Mouse (Mus musculus): Measurements from ENCODE around the gene Tma16. TPM values are rescaled to one million over a fixed set of nuclear protein-coding genes. Genes with fewer than 3 reads are reported as not detected.

The Tma16 gene
- polyA plus RNA-seq, 1 experiment from 2014 or later = 17.3 TPM

DNA sequence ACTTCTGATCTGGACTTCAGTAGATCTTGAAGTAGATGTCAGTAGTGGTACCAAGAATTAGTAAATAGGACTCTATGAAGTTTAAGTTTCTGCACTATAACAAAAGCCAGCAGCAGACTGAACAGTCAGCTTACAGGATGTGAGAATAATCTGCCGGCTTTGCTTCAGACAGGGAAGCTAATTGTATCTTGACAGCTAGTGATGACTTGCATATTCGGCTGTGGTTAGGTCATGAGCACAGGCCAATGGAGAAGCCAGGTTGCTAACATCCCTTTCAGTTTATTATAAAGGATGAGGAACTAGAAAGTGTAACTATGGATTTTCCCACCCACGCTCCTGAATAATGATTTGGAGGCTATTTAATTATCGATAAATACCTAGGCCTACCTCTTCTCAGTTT lies 4.3 kb upstream of the Tma16 start:
- Histone ChIP-seq H3K27ac (replicated peaks; ENCODE audit: low read depth, low read length) (no peak overlapping the region), H3K27me3 (ENCODE audit: control insufficient read depth, insufficient read depth, low read length) (no peaks in the 10 kb centered on the region), H3K9ac (replicated peaks; ENCODE audit: low read length) (no peak overlapping the region), H3K9me3 (replicated peaks; ENCODE audit: control insufficient read depth, low read length) (no peaks in the 10 kb centered on the region), H3K36me3 (replicated peaks; ENCODE audit: control insufficient read depth, insufficient read depth, low read depth, low read length) (no peaks in the 10 kb centered on the region), H3K4me2 (ENCODE audit: low read depth, low read length) (no peak overlapping the region), H3K4me3 (ENCODE audit: low read depth, low read length) (no peak overlapping the region), H3K4me1 (ENCODE audit: control insufficient read depth, insufficient read depth, low read length) (no peaks in the 10 kb centered on the region)
- ATAC-seq (replicated peaks; ENCODE audit: insufficient number of reproducible peaks, low FRiP score, low TSS enrichment, low read depth) (no peak), DNase-seq (ENCODE audit: low spot score) (no peak)
- 88% methylated on average over 4 of the region's 4 CpGs for WGBS

GRCm38 (mm10) chr8:66488556-66488955 lies 2.2 kb upstream of the Tma16 start:
- no peaks in the 10 kb centered on the region for H3K27me3 ChIP-seq (ENCODE audit: control insufficient read depth, insufficient read depth, low read length)
- H3K36me3 ChIP-seq (replicated peaks; ENCODE audit: control insufficient read depth, insufficient read depth, low read depth, low read length) = no peaks in the 10 kb centered on the region
- no peaks in the 10 kb centered on the region for H3K9me3 ChIP-seq (replicated peaks; ENCODE audit: control insufficient read depth, low read length)
- H3K4me2 ChIP-seq (ENCODE audit: low read depth, low read length) = no peak overlapping the region
- no peaks in the 10 kb centered on the region for H3K4me1 ChIP-seq (ENCODE audit: control insufficient read depth, insufficient read depth, low read length)
- no peak overlapping the region for H3K27ac ChIP-seq (replicated peaks; ENCODE audit: low read depth, low read length)
- ATAC-seq (replicated peaks; ENCODE audit: insufficient number of reproducible peaks, low FRiP score, low TSS enrichment, low read depth) = no peak
- DNase-seq (ENCODE audit: low spot score) = no peak
- WGBS = 43% methylated on average over 3 of the region's 3 CpGs
- H3K9ac ChIP-seq (replicated peaks; ENCODE audit: low read length) = no peak overlapping the region
- H3K4me3 ChIP-seq (ENCODE audit: low read depth, low read length) = no peak overlapping the region

DNA sequence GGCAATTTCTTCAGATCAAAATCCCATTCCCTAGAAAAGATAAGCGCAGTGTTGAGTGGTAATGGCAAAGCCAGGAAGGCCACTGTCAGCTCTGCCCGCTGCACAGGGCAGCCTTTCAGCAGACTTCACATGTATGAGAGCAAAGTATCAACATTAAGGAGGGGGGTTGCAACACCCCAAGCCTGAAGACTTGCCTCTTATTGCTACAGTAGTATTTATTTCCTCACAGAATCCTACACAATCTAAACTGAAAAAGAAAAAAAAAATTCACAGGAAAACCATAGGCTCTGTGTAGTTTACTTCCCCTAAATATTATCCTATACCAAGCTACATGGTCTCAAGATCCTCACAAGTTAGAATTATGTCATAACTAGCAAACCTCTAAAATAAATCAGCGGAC lies 9.4 kb downstream of the Tma16 start:
- no peak overlapping the region for H3K27ac ChIP-seq (replicated peaks; ENCODE audit: low read depth, low read length)
- H3K4me1 ChIP-seq (ENCODE audit: control insufficient read depth, insufficient read depth, low read length) = no peaks in the 10 kb centered on the region
- no peaks in the 10 kb centered on the region for H3K27me3 ChIP-seq (ENCODE audit: control insufficient read depth, insufficient read depth, low read length)
- H3K4me2 ChIP-seq (ENCODE audit: low read depth, low read length) = no peak overlapping the region
- no peak for DNase-seq (ENCODE audit: low spot score)
- ATAC-seq (replicated peaks; ENCODE audit: insufficient number of reproducible peaks, low FRiP score, low TSS enrichment, low read depth) = no peak
- 91% methylated on average over 3 of the region's 3 CpGs for WGBS
- peaks cover 3% of the 10 kb centered on the region for H3K36me3 ChIP-seq (replicated peaks; ENCODE audit: control insufficient read depth, insufficient read depth, low read depth, low read length)
- H3K9me3 ChIP-seq (replicated peaks; ENCODE audit: control insufficient read depth, low read length) = no peaks in the 10 kb centered on the region
- no peak overlapping the region for H3K4me3 ChIP-seq (ENCODE audit: low read depth, low read length)
- H3K9ac ChIP-seq (replicated peaks; ENCODE audit: low read length) = no peak overlapping the region

DNA sequence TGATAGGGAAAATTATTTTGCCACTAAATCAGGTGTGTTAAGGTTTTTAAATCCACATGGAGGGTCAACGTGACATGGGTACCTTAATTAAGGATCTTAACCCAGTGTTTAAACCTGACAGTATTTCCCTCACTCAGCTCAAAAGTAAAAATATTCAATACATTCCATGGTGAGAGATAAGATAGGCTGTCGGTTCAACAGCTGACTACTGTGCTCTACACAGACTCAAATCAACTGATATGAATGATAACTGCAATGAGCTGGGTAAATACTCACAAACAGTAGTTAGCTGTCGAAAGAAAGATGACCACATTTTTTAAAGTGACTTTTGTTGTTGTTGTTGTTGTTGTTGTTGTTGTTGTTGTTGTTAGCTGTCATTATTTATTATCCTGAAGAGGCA lies 16.5 kb downstream of the Tma16 start:
- 90% methylated on average over 3 of the region's 3 CpGs for WGBS
- ATAC-seq (replicated peaks; ENCODE audit: insufficient number of reproducible peaks, low FRiP score, low TSS enrichment, low read depth) (no peak), DNase-seq (ENCODE audit: low spot score) (no peak)
- Histone ChIP-seq H3K36me3 (replicated peaks; ENCODE audit: control insufficient read depth, insufficient read depth, low read depth, low read length) (no peaks in the 10 kb centered on the region), H3K4me2 (ENCODE audit: low read depth, low read length) (no peak overlapping the region), H3K4me1 (ENCODE audit: control insufficient read depth, insufficient read depth, low read length) (no peaks in the 10 kb centered on the region), H3K27ac (replicated peaks; ENCODE audit: low read depth, low read length) (no peak overlapping the region), H3K4me3 (ENCODE audit: low read depth, low read length) (no peak overlapping the region), H3K27me3 (ENCODE audit: control insufficient read depth, insufficient read depth, low read length) (no peaks in the 10 kb centered on the region), H3K9ac (replicated peaks; ENCODE audit: low read length) (no peak overlapping the region), H3K9me3 (replicated peaks; ENCODE audit: control insufficient read depth, low read length) (no peaks in the 10 kb centered on the region)

DNA sequence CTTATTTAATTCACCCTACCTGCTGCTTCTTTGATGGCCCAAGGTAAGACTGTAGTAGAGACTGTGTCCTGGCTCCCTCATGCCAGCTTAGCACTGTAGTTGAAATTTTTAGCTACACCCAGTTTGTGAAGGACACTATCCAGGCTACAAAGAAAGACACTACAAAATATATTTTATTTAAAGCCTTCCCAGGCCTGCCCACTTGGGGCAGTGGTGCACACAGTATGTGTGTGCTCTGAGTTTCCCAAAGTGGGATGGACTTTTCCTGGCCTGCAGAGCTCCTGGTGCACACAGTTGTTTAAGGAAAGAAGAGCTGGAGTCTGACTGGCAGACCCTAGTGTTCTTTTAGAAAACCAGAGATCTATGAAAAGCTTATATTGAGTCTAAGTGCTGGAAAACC lies 29.3 kb downstream of the Tma16 start:
- no peak; the same call in 1 of the 2 replicates for ATAC-seq (replicated peaks; ENCODE audit: insufficient number of reproducible peaks, low FRiP score, low TSS enrichment, low read depth)
- no peaks in the 10 kb centered on the region for H3K36me3 ChIP-seq (replicated peaks; ENCODE audit: control insufficient read depth, insufficient read depth, low read depth, low read length)
- DNase-seq (ENCODE audit: low spot score) = peak; percentile 21
- H3K27me3 ChIP-seq (ENCODE audit: control insufficient read depth, insufficient read depth, low read length) = no peaks in the 10 kb centered on the region
- no peak overlapping the region for H3K4me3 ChIP-seq (ENCODE audit: low read depth, low read length)
- H3K9me3 ChIP-seq (replicated peaks; ENCODE audit: control insufficient read depth, low read length) = no peaks in the 10 kb centered on the region
- H3K4me2 ChIP-seq (ENCODE audit: low read depth, low read length) = no peak overlapping the region
- no peak overlapping the region for H3K27ac ChIP-seq (replicated peaks; ENCODE audit: low read depth, low read length)
- no peak overlapping the region for H3K9ac ChIP-seq (replicated peaks; ENCODE audit: low read length)
- H3K4me1 ChIP-seq (ENCODE audit: control insufficient read depth, insufficient read depth, low read length) = no peaks in the 10 kb centered on the region

DNA sequence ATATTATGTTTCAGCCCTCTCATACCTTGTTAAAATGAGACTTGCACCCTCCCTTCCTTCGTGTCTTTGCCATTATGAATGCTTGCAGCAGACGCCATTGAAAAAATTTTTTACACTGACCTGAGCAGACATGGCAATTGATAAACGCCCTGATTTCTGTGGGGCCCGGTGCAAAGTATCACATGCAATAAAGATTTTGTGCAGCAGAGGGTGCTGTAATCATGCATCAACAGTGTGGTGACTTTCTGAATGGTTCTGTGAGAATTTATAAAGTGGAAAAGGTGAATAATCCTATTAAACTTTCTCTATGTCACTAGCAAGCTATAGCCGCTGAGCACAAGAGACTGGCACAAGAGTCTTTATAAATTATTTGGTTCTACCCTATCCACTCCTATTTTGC lies 35.6 kb downstream of the Tma16 start:
- H3K4me2 ChIP-seq (ENCODE audit: low read depth, low read length) = no peak overlapping the region
- DNase-seq (ENCODE audit: low spot score) (peak; percentile 50), ATAC-seq (replicated peaks; ENCODE audit: insufficient number of reproducible peaks, low FRiP score, low TSS enrichment, low read depth) (no peak)
- H3K27me3 ChIP-seq (ENCODE audit: control insufficient read depth, insufficient read depth, low read length) = no peaks in the 10 kb centered on the region
- no peaks in the 10 kb centered on the region for H3K4me1 ChIP-seq (ENCODE audit: control insufficient read depth, insufficient read depth, low read length)
- no peak overlapping the region for H3K27ac ChIP-seq (replicated peaks; ENCODE audit: low read depth, low read length)
- no peak overlapping the region for H3K9ac ChIP-seq (replicated peaks; ENCODE audit: low read length)
- H3K9me3 ChIP-seq (replicated peaks; ENCODE audit: control insufficient read depth, low read length) = no peaks in the 10 kb centered on the region
- no peak overlapping the region for H3K4me3 ChIP-seq (ENCODE audit: low read depth, low read length)
- WGBS = 28% methylated on average over 5 of the region's 5 CpGs
- no peaks in the 10 kb centered on the region for H3K36me3 ChIP-seq (replicated peaks; ENCODE audit: control insufficient read depth, insufficient read depth, low read depth, low read length)

- H3K27me3 ChIP-seq (ENCODE audit: control insufficient read depth, insufficient read depth, low read length) = no peaks in the 10 kb centered on the region
- no peak for ATAC-seq (replicated peaks; ENCODE audit: insufficient number of reproducible peaks, low FRiP score, low TSS enrichment, low read depth)
- H3K36me3 ChIP-seq (replicated peaks; ENCODE audit: control insufficient read depth, insufficient read depth, low read depth, low read length) = no peaks in the 10 kb centered on the region
- WGBS = 77% methylated on average over 3 of the region's 3 CpGs
- no peak overlapping the region for H3K27ac ChIP-seq (replicated peaks; ENCODE audit: low read depth, low read length)
- no peak overlapping the region for H3K9ac ChIP-seq (replicated peaks; ENCODE audit: low read length)
- H3K4me2 ChIP-seq (ENCODE audit: low read depth, low read length) = no peak overlapping the region
- no peak overlapping the region for H3K4me3 ChIP-seq (ENCODE audit: low read depth, low read length)
- no peaks in the 10 kb centered on the region for H3K9me3 ChIP-seq (replicated peaks; ENCODE audit: control insufficient read depth, low read length)
- no peak for DNase-seq (ENCODE audit: low spot score)
- no peaks in the 10 kb centered on the region for H3K4me1 ChIP-seq (ENCODE audit: control insufficient read depth, insufficient read depth, low read length)
Measured at GRCm38 (mm10) chr8:66445351-66445750, 41.0 kb downstream of the Tma16 start.

- no peaks in the 10 kb centered on the region for H3K27me3 ChIP-seq (ENCODE audit: control insufficient read depth, insufficient read depth, low read length)
- no peak overlapping the region for H3K4me3 ChIP-seq (ENCODE audit: low read depth, low read length)
- no peak overlapping the region for H3K9ac ChIP-seq (replicated peaks; ENCODE audit: low read length)
- DNase-seq (ENCODE audit: low spot score) = no peak
- H3K9me3 ChIP-seq (replicated peaks; ENCODE audit: control insufficient read depth, low read length) = no peaks in the 10 kb centered on the region
- H3K4me1 ChIP-seq (ENCODE audit: control insufficient read depth, insufficient read depth, low read length) = no peaks in the 10 kb centered on the region
- WGBS = 81% methylated on average over 5 of the region's 5 CpGs
- no peaks in the 10 kb centered on the region for H3K36me3 ChIP-seq (replicated peaks; ENCODE audit: control insufficient read depth, insufficient read depth, low read depth, low read length)
- no peak overlapping the region for H3K4me2 ChIP-seq (ENCODE audit: low read depth, low read length)
- ATAC-seq (replicated peaks; ENCODE audit: insufficient number of reproducible peaks, low FRiP score, low TSS enrichment, low read depth) = no peak
- H3K27ac ChIP-seq (replicated peaks; ENCODE audit: low read depth, low read length) = no peak overlapping the region
Measured at GRCm38 (mm10) chr8:66444141-66444540, 42.2 kb downstream of the Tma16 start.

Measured in embryonic facial prominence, embryonic 11.5 days (tissue).